Mouse (Mus musculus): ENCODE measurements around the gene Fgd6.

- TF ChIP-seq CTCF (IDR thresholded peaks at IDR 0.05; ENCODE audit: insufficient read depth, low read depth, low read length) (no peak), POLR2A (IDR thresholded peaks at IDR 0.05; ENCODE audit: insufficient read depth, low read depth, low read length) (no peak)
These were observed 147.4 kb downstream of the Fgd6 start for GRCm38 (mm10) chr10:94183199-94183598.
